Mouse (Mus musculus): Measurements from ENCODE around the gene 9930104L06Rik.

GRCm38 (mm10) chr4:124888702-124889101 lies 48.1 kb upstream of the 9930104L06Rik start:
- TF ChIP-seq CTCF (IDR thresholded peaks at IDR 0.05; ENCODE audit: control insufficient read depth, insufficient read depth, insufficient read length) (no peak), USF1 (IDR thresholded peaks at IDR 0.05; ENCODE audit: low read depth) (no peak), CEBPB (IDR thresholded peaks at IDR 0.05; ENCODE audit: low read depth) (no peak), MYOD1 (IDR thresholded peaks at IDR 0.05; ENCODE audit: control insufficient read depth, insufficient read length, low read depth) (no peak), MYOG (IDR thresholded peaks at IDR 0.05; ENCODE audit: control insufficient read depth, extremely low read depth, insufficient read length) (no peak), MAX (IDR thresholded peaks at IDR 0.05) (no peak), FOSL1 (IDR thresholded peaks at IDR 0.05; ENCODE audit: insufficient read depth, low read length, poor library complexity, severe bottlenecking) (no peak)

All from C2C12 (cell line).